Mouse (Mus musculus) neural tube, embryonic 13.5 days (tissue): Measurements from ENCODE around the gene Rbbp4. TPM values are rescaled to one million over a fixed set of nuclear protein-coding genes. Genes with fewer than 3 reads are reported as not detected.
A peak's percentile ranks its signal among the peaks of the same experiment; 100 is the strongest.

ENCODE experiments used
- ATAC-seq: fragments of 200-750 bp; cut with Nextera tagmentation; 2 replicates; pipeline ENCODE4 v1.8.0; 2017; ENCODE audit warnings: low read depth, mild to moderate bottlenecking, moderate TSS enrichment, moderate library complexity
- H3K27ac ChIP-seq: fragments of 300-500 bp; sonication (generic); replicated peaks from 2 replicates; pipeline ENCODE4 v1.5.1; 2015; ENCODE audit warnings: moderate library complexity, mild to moderate bottlenecking, inconsistent platforms
- H3K27me3 ChIP-seq: fragments of 300-500 bp; sonication (generic); 2 replicates; pipeline ENCODE4 v1.6.1; 2015; ENCODE audit warnings: mild to moderate bottlenecking, inconsistent platforms
- H3K36me3 ChIP-seq: fragments of 300-500 bp; sonication (generic); 2 replicates; pipeline ENCODE4 v1.6.1; 2015; ENCODE audit warnings: mild to moderate bottlenecking, inconsistent platforms
- H3K4me1 ChIP-seq: fragments of 300-500 bp; sonication (generic); replicated peaks from 2 replicates; pipeline ENCODE4 v1.6.1; 2015; ENCODE audit warnings: inconsistent platforms
- H3K4me2 ChIP-seq: fragments of 300-500 bp; sonication (generic); 2 replicates; pipeline ENCODE4 v1.6.1; 2015; ENCODE audit warnings: inconsistent platforms, mild to moderate bottlenecking, moderate library complexity
- H3K4me3 ChIP-seq: fragments of 300-500 bp; sonication (generic); 2 replicates; pipeline ENCODE4 v1.5.1; 2015; ENCODE audit warnings: mild to moderate bottlenecking, inconsistent platforms
- H3K9ac ChIP-seq: fragments of 300-500 bp; sonication (generic); 2 replicates; pipeline ENCODE4 v1.6.1; 2015; ENCODE audit warnings: moderate library complexity, mild to moderate bottlenecking, inconsistent platforms
- H3K9me3 ChIP-seq: fragments of 300-500 bp; sonication (generic); 2 replicates; pipeline ENCODE4 v1.6.1; 2016; ENCODE audit warnings: inconsistent platforms
- WGBS: fragments of 180-500 bp; shearing (Covaris S2); methylation state at CpG from one replicate; pipeline ENCODE4 v1.1.7; 2015; 5-methylcytosine and 5-hydroxymethylcytosine counted together
- polyA plus RNA-seq: library from polyadenylated mRNA; unstranded; fragments of >200 nt; fragmentation: Nextera tagmentation; extraction: Ambion mirVana; gene quantifications from 2 replicates; pipeline ENCODE4 v1.2.1, GENCODE M21; 2015

The Rbbp4 gene
- polyA plus RNA-seq, 1 experiment from 2014 or later: 344 TPM

GRCm38 (mm10) chr4:129350644-129351043 is 15.5 kb upstream of the Rbbp4 start:
- peak; percentile 79; the same call in 1 of the 2 replicates for ATAC-seq
- Histone ChIP-seq H3K36me3 (peaks cover 49% of the 10 kb centered on the region), H3K9ac (no peak overlapping the region), H3K4me1 (no peaks in the 10 kb centered on the region), H3K4me2 (no peak overlapping the region), H3K9me3 (no peaks in the 10 kb centered on the region), H3K4me3 (no peak overlapping the region), H3K27ac (no peak overlapping the region), H3K27me3 (no peaks in the 10 kb centered on the region)
- 11% methylated on average over 1 of the region's 1 CpGs for WGBS

GRCm38 (mm10) chr4:129346481-129347154 is 11.4 kb upstream of the Rbbp4 start:
- no peak for ATAC-seq
- Histone ChIP-seq H3K4me2 (no peak overlapping the region), H3K36me3 (peaks cover 59% of the 10 kb centered on the region), H3K9ac (no peak overlapping the region), H3K4me1 (no peaks in the 10 kb centered on the region), H3K4me3 (no peak overlapping the region), H3K27me3 (no peaks in the 10 kb centered on the region), H3K27ac (no peak overlapping the region), H3K9me3 (no peaks in the 10 kb centered on the region)
- 87% methylated on average over 15 of the region's 15 CpGs for WGBS

- Histone ChIP-seq H3K4me1 (no peaks in the 10 kb centered on the region), H3K9me3 (no peaks in the 10 kb centered on the region), H3K27ac (no peak overlapping the region), H3K9ac (no peak overlapping the region), H3K4me3 (no peak overlapping the region), H3K27me3 (no peaks in the 10 kb centered on the region), H3K36me3 (peaks cover 52% of the 10 kb centered on the region), H3K4me2 (no peak overlapping the region)
- WGBS: 85% methylated on average over 2 of the region's 2 CpGs
- ATAC-seq: no peak
Observed at GRCm38 (mm10) chr4:129342705-129343104, 7.5 kb upstream of the Rbbp4 start.

- peaks cover 50% of the 10 kb centered on the region for H3K36me3 ChIP-seq
- no peak overlapping the region for H3K27ac ChIP-seq
- no peak overlapping the region for H3K4me2 ChIP-seq
- no peaks in the 10 kb centered on the region for H3K9me3 ChIP-seq
- H3K4me3 ChIP-seq: no peak overlapping the region
- no peaks in the 10 kb centered on the region for H3K27me3 ChIP-seq
- peaks cover 3% of the 10 kb centered on the region for H3K4me1 ChIP-seq
- WGBS: 89% methylated on average over 1 of the region's 1 CpGs
- ATAC-seq: no peak
- H3K9ac ChIP-seq: no peak overlapping the region
Observed at GRCm38 (mm10) chr4:129341888-129342287, 6.7 kb upstream of the Rbbp4 start.

- peaks cover 32% of the 10 kb centered on the region for H3K36me3 ChIP-seq
- no peak overlapping the region for H3K4me2 ChIP-seq
- H3K4me1 ChIP-seq: peaks cover 12% of the 10 kb centered on the region
- H3K4me3 ChIP-seq: no peak overlapping the region
- H3K27me3 ChIP-seq: no peaks in the 10 kb centered on the region
- ATAC-seq: no peak
- H3K9me3 ChIP-seq: no peaks in the 10 kb centered on the region
- no peak overlapping the region for H3K27ac ChIP-seq
- H3K9ac ChIP-seq: no peak overlapping the region
- 100% methylated on average over 3 of the region's 3 CpGs for WGBS
Observed at GRCm38 (mm10) chr4:129339743-129340142, 4.6 kb upstream of the Rbbp4 start.

GRCm38 (mm10) chr4:129336291-129336690 is 1.1 kb upstream of the Rbbp4 start:
- Histone ChIP-seq H3K4me2 (peak overlapping the region; percentile 83), H3K27me3 (no peaks in the 10 kb centered on the region), H3K9ac (peak overlapping the region; percentile 80), H3K9me3 (no peaks in the 10 kb centered on the region), H3K27ac (peak overlapping the region; percentile 99), H3K4me1 (peaks cover 40% of the 10 kb centered on the region), H3K4me3 (peak overlapping the region; percentile 62), H3K36me3 (peaks cover 10% of the 10 kb centered on the region)
- no peak for ATAC-seq
- 49% methylated on average over 14 of the region's 14 CpGs for WGBS

- H3K9ac ChIP-seq: peak overlapping the region; percentile 98
- no peaks in the 10 kb centered on the region for H3K9me3 ChIP-seq
- H3K4me3 ChIP-seq: peak overlapping the region; percentile 95
- H3K4me1 ChIP-seq: peaks cover 53% of the 10 kb centered on the region
- ATAC-seq: no peak; the same call in 1 of the 2 replicates
- H3K27me3 ChIP-seq: no peaks in the 10 kb centered on the region
- peak overlapping the region; percentile 98 for H3K27ac ChIP-seq
- peak overlapping the region; percentile 74 for H3K4me2 ChIP-seq
- peaks cover 23% of the 10 kb centered on the region for H3K36me3 ChIP-seq
- WGBS: under 1% methylated on average over 62 of the region's 62 CpGs
Observed at GRCm38 (mm10) chr4:129334677-129335215, 424 bp downstream of the Rbbp4 start.

- Histone ChIP-seq H3K4me1 (peaks cover 53% of the 10 kb centered on the region), H3K27ac (0 out of 2 replicates have a peak overlapping the region, but pooled peaks have one; percentile 18), H3K4me2 (peak overlapping the region; percentile 74), H3K27me3 (no peaks in the 10 kb centered on the region), H3K36me3 (peaks cover 39% of the 10 kb centered on the region), H3K4me3 (peak overlapping the region; percentile 95), H3K9ac (peak overlapping the region; percentile 98), H3K9me3 (no peaks in the 10 kb centered on the region)
- ATAC-seq: no peak
- whole genome bisulfite sequencing: 28% methylated on average over 1 of the region's 1 CpGs
Observed at GRCm38 (mm10) chr4:129332846-129333245, 2.3 kb downstream of the Rbbp4 start.

GRCm38 (mm10) chr4:129326191-129326590 is 9.0 kb downstream of the Rbbp4 start:
- WGBS: 94% methylated on average over 1 of the region's 1 CpGs

GRCm38 (mm10) chr4:129324756-129325155 is 10.4 kb downstream of the Rbbp4 start:
- no peak overlapping the region for H3K9ac ChIP-seq
- no peak overlapping the region for H3K4me2 ChIP-seq
- H3K9me3 ChIP-seq: no peaks in the 10 kb centered on the region
- H3K4me1 ChIP-seq: 0 out of 2 replicates have a peak, but pooled peaks cover 4% of the 10 kb centered on the region
- no peak for ATAC-seq
- no peaks in the 10 kb centered on the region for H3K27me3 ChIP-seq
- no peak overlapping the region for H3K27ac ChIP-seq
- 80% methylated on average over 1 of the region's 1 CpGs for WGBS
- peaks cover 72% of the 10 kb centered on the region for H3K36me3 ChIP-seq
- H3K4me3 ChIP-seq: no peak overlapping the region

More at GRCm38 (mm10) chr4:129326191-129326590, 9.0 kb downstream of the Rbbp4 start:
- Histone ChIP-seq H3K4me2 (no peak overlapping the region), H3K36me3 (peaks cover 70% of the 10 kb centered on the region), H3K9ac (no peak overlapping the region), H3K27ac (no peak overlapping the region), H3K27me3 (no peaks in the 10 kb centered on the region), H3K4me1 (peaks cover 16% of the 10 kb centered on the region), H3K4me3 (no peak overlapping the region), H3K9me3 (no peaks in the 10 kb centered on the region)
- ATAC-seq: no peak

- 95% methylated on average over 1 of the region's 1 CpGs for WGBS
- no peak for ATAC-seq
- Histone ChIP-seq H3K9me3 (no peaks in the 10 kb centered on the region), H3K4me3 (no peak overlapping the region), H3K9ac (no peak overlapping the region), H3K27me3 (no peaks in the 10 kb centered on the region), H3K27ac (no peak overlapping the region), H3K36me3 (peaks cover 72% of the 10 kb centered on the region), H3K4me1 (0 out of 2 replicates have a peak, but pooled peaks cover 4% of the 10 kb centered on the region), H3K4me2 (no peak overlapping the region)
Observed at GRCm38 (mm10) chr4:129323491-129323890, 11.7 kb downstream of the Rbbp4 start.

GRCm38 (mm10) chr4:129322042-129322441 is 13.1 kb downstream of the Rbbp4 start:
- no peak overlapping the region for H3K9ac ChIP-seq
- no peak for ATAC-seq
- 0 out of 2 replicates have a peak, but pooled peaks cover 4% of the 10 kb centered on the region for H3K4me1 ChIP-seq
- WGBS: 95% methylated on average over 5 of the region's 5 CpGs
- H3K4me2 ChIP-seq: no peak overlapping the region
- H3K27me3 ChIP-seq: no peaks in the 10 kb centered on the region
- no peak overlapping the region for H3K4me3 ChIP-seq
- H3K9me3 ChIP-seq: no peaks in the 10 kb centered on the region
- peaks cover 72% of the 10 kb centered on the region for H3K36me3 ChIP-seq
- H3K27ac ChIP-seq: no peak overlapping the region
